Mouse (Mus musculus) embryonic fibroblast, embryonic 13.5 days (primary cell): ENCODE results near the gene Prkd2.
A peak's percentile ranks its signal among the peaks of the same experiment; 100 is the strongest.

ENCODE experiments used
- CTCF ChIP-seq: IDR thresholded peaks from 2 replicates; pipeline ENCODE4 v1.5.1; 2011; ENCODE audit warnings: mild to moderate bottlenecking, control low read depth, low read length, moderate library complexity, borderline replicate concordance; ENCODE audit not compliant: insufficient read depth
- POLR2A ChIP-seq: IDR thresholded peaks from 2 replicates; pipeline ENCODE4 v1.6.1; 2011; ENCODE audit warnings: low read depth, mild to moderate bottlenecking, control low read depth, low read length, moderate library complexity

- no peak for TF ChIP-seq CTCF
- peak; percentile 92 for TF ChIP-seq POLR2A
Measured at GRCm38 (mm10) chr7:16890944-16891343, 48.2 kb downstream of the Prkd2 start.
